Mouse (Mus musculus): ENCODE measurements around the gene Slc35b2. TPM values are rescaled to one million over a fixed set of nuclear protein-coding genes. Genes with fewer than 3 reads are reported as not detected.

The Slc35b2 gene
- total RNA-seq (2021) = 10 to 100 TPM; 27.6 to 32.7 TPM

DNA sequence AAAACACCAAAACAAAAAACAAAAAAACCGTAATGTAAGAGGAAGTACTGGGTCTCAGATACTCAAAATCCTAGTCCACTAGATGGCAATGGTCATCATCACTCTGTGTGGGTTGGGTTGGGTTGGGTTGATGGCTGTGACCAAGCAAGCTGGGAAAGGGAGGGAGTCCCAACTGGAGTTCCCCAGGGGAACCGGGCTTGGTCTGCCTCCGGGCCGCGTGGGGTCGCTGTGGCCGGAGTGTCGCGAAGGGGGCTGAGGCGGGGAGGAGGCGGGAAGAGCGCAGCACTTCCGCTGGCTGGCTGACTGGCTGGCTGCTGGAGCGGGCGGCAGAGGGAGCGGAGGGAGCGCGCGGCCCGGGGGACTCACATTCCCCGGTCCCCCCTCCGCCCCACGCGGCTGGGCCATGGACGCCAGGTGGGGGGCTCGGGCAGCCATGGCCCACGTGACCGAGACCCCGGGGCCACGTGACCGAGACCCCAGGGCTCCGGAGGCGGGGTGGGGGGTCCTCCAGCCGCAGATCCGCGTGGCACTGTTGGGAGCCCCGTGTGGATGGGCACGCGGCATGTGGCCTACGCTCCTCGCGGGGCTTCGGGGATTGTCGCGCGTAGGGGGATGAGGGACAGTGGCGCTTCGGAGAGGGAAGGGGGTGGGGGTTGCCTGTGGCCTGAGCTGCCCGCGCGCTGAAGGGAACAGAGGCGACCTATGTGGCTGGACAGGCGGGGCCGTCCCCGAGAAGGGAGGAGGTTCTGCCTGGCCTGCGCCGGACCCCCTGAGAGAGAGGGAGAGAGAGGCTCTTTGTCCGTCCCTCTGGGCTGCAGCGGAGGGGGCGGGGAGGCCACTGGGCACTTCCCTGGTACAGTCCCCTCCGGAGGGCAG lies at the start of gene Slc35b2:
Gene Slc35b2, plus strand, starts transcription at position 220 of the 876 bp plus-strand sequence.
- intact Hi-C loops (cut with DNase I) = loop anchor here (10.0 kb wide), 1 partner anchor 601 kb away; the partner anchor contains the start of gene Gtpbp2
- DNase-seq = peak; percentile 94 to 96

GRCm38 (mm10) chr17:45515204-45515726 lies 48.4 kb upstream of the Slc35b2 start:
- DNase-seq = no peak
- intact Hi-C loops (cut with DNase I) = no loop called here

DNA sequence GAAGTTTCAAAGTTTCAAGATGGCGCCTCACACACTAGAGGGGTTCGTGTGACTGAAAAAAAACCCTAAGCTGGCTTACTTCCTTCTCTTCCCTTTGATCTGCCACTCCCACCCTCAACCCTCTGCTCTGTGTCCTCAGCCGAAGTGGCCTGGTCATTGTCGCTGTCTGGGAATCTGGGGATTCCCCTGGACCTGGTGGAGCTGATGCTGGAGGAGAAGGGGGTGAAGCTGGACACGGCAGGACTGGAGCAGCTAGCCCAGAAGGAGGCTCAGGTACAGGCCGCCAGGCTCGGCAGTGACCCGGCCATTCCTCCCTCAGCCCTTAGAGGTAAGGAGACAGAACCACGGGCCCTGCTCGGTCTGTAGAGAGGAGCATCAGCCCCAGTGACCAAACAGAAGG lies 47.9 kb upstream of the Slc35b2 start:
- intact Hi-C loops (cut with DNase I) = loop anchor here (1.0 to 2.0 kb wide), 2 partner anchors 36 to 127 kb away; no protein-coding TSS in a partner anchor
- DNase-seq = no peak

DNA sequence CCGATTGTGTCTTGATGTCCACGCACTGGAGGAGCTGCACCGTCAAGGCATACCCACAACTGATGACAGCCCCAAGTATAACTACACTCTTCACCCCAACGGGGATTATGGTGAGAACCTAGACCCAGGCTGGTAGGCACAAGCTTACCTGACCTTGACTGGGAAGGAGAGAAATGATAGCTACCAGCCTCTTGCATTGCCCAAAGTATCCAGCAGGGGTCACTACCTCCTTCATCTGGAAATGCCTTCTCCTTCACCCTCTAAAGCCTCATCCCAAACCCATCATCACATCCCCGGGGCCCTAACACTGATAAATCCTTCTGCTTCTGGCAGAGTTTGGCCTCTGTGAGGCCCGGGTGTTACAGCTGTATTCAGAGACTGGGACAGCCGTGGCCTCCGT lies 47.2 kb upstream of the Slc35b2 start:
- intact Hi-C loops (cut with DNase I) = loop anchor here (1.0 to 2.0 kb wide), 2 partner anchors 36 to 126 kb away; no protein-coding TSS in a partner anchor
- DNase-seq = peak; percentile 75 to 86

GRCm38 (mm10) chr17:45517135-45517534 lies 46.5 kb upstream of the Slc35b2 start:
- no peak for DNase-seq
- intact Hi-C loops (cut with DNase I) = loop anchor here (2.0 kb wide), 1 partner anchor 126 kb away; no protein-coding TSS in a partner anchor

- no peak for DNase-seq
- intact Hi-C loops (cut with DNase I) = loop anchor here (2.0 kb wide), 1 partner anchor 125 kb away; no protein-coding TSS in a partner anchor
Observed at GRCm38 (mm10) chr17:45517549-45518215, 46.0 kb upstream of the Slc35b2 start.

GRCm38 (mm10) chr17:45518766-45519475 lies 44.8 kb upstream of the Slc35b2 start:
- intact Hi-C loops (cut with DNase I) = no loop called here
- DNase-seq = no peak

- intact Hi-C loops (cut with DNase I) = no loop called here
- no peak for DNase-seq
Observed at GRCm38 (mm10) chr17:45520136-45520535, 43.5 kb upstream of the Slc35b2 start.

- intact Hi-C loops (cut with DNase I) = no loop called here
- DNase-seq = no peak
Observed at GRCm38 (mm10) chr17:45523263-45523662, 40.4 kb upstream of the Slc35b2 start, which contains the start of gene Tcte1. Tcte1 (plus strand) TSS chr17:45523434.

- no peak for DNase-seq
- intact Hi-C loops (cut with DNase I) = no loop called here
Observed at GRCm38 (mm10) chr17:45524961-45525360, 38.7 kb upstream of the Slc35b2 start.

DNA sequence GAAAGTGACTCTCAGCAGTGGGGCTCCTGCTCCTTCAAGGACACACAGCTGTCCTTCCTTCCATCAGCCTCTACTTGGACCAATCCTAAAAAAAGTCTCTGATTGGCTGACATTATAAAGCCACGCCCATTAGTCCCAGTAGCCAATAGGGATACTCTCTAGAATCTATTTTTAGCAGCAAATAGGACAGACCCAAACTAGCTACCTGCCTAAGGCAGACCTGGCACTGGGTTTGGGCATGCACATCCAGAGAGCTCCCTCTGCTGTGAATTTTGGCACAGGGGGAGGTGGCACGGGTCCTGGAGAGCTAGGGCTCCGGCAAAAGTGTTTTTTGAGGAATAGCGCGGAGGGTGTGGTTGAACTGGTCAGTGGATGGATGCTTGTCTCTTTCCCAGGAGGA lies 37.1 kb upstream of the Slc35b2 start:
- intact Hi-C loops (cut with DNase I) = no loop called here
- DNase-seq = no peak

- intact Hi-C loops (cut with DNase I) = no loop called here
- DNase-seq = no peak
Observed at GRCm38 (mm10) chr17:45530346-45530782, 33.3 kb upstream of the Slc35b2 start.

DNA sequence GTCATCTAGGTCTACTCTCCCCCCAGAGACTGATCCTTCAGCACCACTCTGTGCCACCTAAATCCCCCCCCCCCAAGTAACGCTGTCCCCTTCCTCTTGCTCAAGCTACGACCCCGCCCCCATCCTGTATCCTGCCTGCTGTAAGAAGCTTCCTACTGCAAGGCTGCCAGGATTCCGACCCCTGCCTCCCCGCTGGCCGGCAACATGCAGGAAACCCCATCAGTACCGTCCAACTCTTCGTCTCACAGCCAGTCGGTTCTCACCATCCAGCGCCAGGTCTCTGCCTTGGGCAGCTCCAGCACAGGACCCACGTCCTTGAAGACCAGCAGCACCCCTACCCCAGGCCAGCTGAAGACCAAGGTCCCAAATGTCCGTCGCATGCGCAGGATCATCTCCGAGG lies 30.8 kb upstream of the Slc35b2 start:
- DNase-seq = no peak
- intact Hi-C loops (cut with DNase I) = no loop called here

DNA sequence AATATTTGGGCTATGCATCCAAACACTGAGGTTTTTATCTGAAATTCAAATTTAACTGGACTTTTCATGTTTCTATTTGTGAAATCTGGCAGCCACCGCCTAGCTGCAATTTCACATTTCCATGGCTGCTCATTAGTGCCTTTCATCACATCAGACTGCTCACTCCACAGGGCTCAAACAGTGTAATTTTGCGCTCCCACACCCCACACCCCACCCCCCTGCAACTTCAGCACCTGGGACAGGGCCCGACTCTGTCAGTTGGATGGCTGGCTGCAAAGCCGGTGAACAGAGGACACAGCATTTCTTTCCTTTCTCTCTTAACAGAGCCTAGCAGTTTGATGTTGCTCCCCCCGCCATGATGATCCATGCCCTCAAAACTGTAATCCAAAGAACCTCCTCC lies 27.4 kb upstream of the Slc35b2 start:
- DNase-seq = no peak
- intact Hi-C loops (cut with DNase I) = no loop called here

DNA sequence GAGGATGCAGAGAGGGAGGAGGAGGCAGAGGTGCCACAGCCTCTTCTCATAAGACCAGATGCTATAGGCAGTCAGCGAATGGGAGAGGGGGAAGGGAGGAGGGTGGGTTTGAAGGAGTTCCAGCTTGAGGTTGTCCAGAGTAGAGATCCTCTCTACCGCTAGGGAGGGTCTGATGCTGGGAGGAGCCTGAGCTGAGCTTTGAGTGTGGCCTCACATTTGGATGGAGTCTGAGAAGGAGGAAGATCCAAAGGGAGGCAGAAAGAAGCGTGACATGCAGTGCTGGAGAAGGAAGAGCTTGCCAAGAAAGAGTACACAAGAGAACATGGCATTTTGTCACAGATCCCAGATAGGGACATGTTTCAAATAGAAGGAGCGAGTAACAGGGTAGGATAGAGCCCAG lies 25.3 kb upstream of the Slc35b2 start:
- DNase-seq = no peak
- intact Hi-C loops (cut with DNase I) = no loop called here

DNA sequence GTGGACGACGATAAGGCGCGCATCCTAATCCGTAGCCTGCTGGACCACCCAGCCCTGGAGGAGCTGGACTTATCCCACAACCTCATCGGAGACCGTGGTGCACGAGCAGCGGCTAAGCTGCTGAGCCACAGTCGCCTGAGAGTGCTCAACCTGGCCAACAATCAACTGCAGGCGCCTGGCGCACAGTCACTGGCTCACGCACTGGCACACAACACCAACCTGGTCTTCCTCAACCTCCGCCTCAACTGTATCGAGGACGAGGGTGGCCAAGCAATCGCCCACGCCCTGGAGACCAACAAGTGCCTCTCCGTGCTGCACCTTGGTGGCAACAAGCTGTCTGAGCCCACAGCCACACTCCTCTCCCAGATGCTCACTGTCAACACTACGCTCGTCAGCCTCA lies 24.0 kb upstream of the Slc35b2 start:
- DNase-seq = no peak
- intact Hi-C loops (cut with DNase I) = no loop called here

- no peak for DNase-seq
- intact Hi-C loops (cut with DNase I) = no loop called here
Observed at GRCm38 (mm10) chr17:45542129-45542528, 21.5 kb upstream of the Slc35b2 start.

- DNase-seq = no peak
- intact Hi-C loops (cut with DNase I) = no loop called here
Observed at GRCm38 (mm10) chr17:45542705-45543104, 21.0 kb upstream of the Slc35b2 start.

- intact Hi-C loops (cut with DNase I) = no loop called here
- DNase-seq = no peak
Observed at GRCm38 (mm10) chr17:45543115-45543514, 20.6 kb upstream of the Slc35b2 start.
